Mouse (Mus musculus) bone marrow macrophage, adult 2 months (primary cell): ENCODE data around the gene Prss40. TPM values are rescaled to one million over a fixed set of nuclear protein-coding genes. Genes with fewer than 3 reads are reported as not detected.
"Not testable (repeated sequence)": the region's sequence is repeated elsewhere in the genome, so short reads cannot be mapped to it uniquely, and the experiment has no call there.

Experiments used
- H3K27ac ChIP-seq: 2 replicates; pipeline ENCODE4 v1.5.1; 2012; ENCODE audit warnings: low read depth, low read length; ENCODE audit not compliant: insufficient read depth
- H3K4me1 ChIP-seq: 2 replicates; pipeline ENCODE4 v1.6.1; 2012; ENCODE audit warnings: low read length; ENCODE audit not compliant: control insufficient read depth, insufficient read depth
- H3K4me3 ChIP-seq: 2 replicates; pipeline ENCODE4 v1.5.1; 2012; ENCODE audit warnings: mild to moderate bottlenecking, low read length, moderate library complexity; ENCODE audit not compliant: insufficient read depth
- CTCF ChIP-seq: IDR thresholded peaks from 2 replicates; pipeline ENCODE4 v1.5.1; 2012; ENCODE audit warnings: low read depth, mild to moderate bottlenecking, low read length, moderate library complexity
- POLR2A ChIP-seq: IDR thresholded peaks from 2 replicates; pipeline ENCODE4 v1.6.1; 2012; ENCODE audit warnings: mild to moderate bottlenecking, low read depth, low read length, borderline replicate concordance
- polyA plus RNA-seq: library from polyadenylated mRNA; stranded (reverse); fragments of >200 nt; gene quantifications from 2 replicates; pipeline ENCODE4 v1.2.4, GENCODE M21; 2012; ENCODE audit not compliant: missing spikeins, insufficient read depth, insufficient read length

Gene Prss40
- polyA plus RNA-seq, 1 experiment: not detected

DNA sequence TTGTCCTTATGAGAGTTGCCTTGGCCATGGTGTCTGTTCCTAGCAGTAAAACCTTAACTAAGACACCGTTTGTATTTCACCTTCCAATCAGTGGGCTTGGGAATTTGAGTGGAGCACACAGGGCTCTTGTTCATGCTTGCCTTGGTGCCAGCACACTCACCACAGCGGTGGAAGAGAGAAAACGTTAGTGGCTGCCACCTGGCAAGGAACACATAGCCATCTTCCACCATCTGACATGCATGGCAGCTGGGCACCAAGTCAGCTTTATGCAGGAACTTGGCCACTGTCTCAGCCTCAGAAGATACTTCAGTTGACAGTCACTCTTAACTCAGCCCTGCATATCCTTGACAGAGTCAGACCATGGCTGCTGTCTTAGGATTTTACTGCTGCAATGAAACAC, 37.1 kb downstream of the Prss40 start:
- TF ChIP-seq POLR2A: no peak
- TF ChIP-seq CTCF: no peak
- no peak overlapping the region for H3K27ac ChIP-seq
- no peak overlapping the region for H3K4me3 ChIP-seq
- no peaks in the 10 kb centered on the region for H3K4me1 ChIP-seq

DNA sequence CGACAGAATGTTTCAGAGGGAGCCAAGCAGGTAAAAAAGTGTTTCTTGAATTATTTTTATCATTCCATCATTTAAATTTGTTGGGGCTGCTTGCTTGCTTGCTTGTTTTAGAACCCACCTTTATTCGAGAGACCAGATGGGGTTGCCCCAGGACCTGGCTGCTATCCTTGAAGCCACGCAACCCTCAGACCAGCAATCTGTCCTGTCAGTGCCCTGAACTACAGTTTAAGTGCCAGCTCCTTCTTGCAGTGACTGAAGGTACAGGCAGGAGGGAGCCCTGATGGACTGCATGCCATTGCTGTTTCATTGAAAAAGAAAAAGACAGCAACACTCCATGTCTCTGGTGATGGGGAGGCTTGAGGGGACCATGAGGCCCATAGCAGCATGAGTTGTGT, 37.9 kb downstream of the Prss40 start:
- Histone ChIP-seq H3K27ac (no peak overlapping the region), H3K4me1 (no peaks in the 10 kb centered on the region), H3K4me3 (no peak overlapping the region)
- TF ChIP-seq CTCF (no peak), POLR2A (no peak)

DNA sequence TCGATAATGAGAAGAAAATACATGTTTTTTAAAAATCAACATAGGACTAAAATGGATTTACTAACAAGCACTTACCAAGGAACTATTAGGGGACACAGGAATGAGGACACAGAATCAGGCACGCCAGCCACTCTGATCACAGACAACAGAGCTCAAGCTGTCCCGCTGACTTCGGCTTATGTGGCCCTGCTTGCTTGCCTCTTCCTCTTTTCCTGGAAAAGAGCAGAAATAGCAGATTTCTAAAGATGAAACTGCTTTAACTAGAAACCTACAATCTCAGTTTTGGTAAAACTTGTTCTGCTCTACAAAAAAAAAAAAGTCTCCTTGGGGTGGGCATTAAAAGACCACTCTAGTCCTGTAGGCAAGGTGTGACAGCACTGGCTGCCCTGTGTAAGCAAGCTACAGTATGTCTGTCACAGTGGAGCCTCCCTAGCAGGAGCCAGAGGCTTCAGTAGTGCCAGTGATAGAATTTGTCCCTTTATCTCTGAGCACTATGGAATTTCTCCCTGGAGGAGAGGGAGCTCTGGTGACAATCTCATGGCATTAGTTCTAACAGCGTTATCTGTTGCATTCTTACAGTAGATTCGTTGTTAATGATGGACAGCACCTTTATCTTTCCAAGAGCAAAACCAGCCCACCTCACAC, 38.4 kb downstream of the Prss40 start:
- TF ChIP-seq CTCF: no peak
- TF ChIP-seq POLR2A: no peak
- no peaks in the 10 kb centered on the region for H3K4me1 ChIP-seq
- H3K4me3 ChIP-seq: no peak overlapping the region
- H3K27ac ChIP-seq: no peak overlapping the region

DNA sequence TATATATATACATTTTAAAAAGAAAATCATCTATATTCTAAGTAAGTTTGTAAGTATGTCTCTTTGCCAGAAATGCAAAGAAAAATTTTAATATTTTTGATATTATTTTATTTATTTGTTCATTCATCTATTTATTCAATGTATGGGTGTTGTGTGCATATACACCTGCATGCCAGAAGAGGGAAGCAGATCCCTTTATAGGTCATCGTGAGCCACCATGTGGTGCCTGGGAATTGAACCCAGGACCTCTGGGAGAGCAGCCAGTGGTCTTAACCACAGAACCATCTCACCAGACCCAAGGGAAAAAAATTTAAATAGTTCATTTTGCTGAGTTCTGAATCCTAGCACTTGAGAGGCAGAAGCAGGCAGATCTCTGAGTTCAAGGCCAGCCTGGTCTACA, 42.5 kb downstream of the Prss40 start:
- H3K4me1 ChIP-seq: no peaks in the 10 kb centered on the region
- no peak overlapping the region for H3K27ac ChIP-seq
- H3K4me3 ChIP-seq: no peak overlapping the region
- TF ChIP-seq CTCF: no peak
- TF ChIP-seq POLR2A: no peak

DNA sequence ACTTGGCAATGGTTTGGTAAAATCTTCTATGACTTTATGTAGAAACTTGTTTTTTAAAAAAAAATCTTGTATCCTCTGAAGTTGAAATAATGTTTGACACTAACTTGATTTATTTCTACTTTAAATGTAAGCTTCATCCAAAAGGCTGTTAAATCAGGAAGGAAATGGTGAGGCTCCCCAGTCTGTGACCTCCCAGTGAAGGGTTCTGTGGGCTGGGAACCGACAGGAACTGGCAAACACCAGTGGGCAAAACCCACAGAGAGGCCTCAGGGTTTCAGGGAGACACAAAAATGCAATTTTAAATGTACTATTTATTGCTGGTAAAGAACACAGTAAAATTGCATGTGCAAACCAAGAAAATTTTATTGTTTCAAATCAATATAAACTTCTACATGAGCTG, 42.9 kb downstream of the Prss40 start:
- H3K4me1 ChIP-seq, H3K27ac ChIP-seq, H3K4me3 ChIP-seq: not testable (repeated sequence)

DNA sequence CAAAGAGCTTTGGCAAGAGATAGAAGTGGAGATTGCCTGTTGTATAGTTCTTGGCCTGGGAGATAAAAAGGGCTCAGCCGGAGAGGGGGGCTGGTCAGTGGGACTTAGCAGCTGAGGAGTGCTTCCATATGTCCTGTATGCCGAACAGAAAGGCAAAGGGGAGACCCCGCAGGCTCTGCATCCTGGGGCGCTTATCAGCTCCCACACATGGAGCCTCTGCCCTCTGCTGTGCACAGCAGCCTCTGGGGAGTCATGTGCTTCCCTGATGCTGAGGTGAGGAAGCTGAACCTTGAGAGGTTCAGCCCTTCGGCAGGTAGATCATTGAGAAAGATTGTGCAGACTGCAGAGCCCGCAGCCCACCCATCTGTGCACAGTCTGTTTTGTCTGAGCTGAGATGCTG, 43.4 kb downstream of the Prss40 start:
- H3K4me1 ChIP-seq, H3K4me3 ChIP-seq, H3K27ac ChIP-seq: not testable (repeated sequence)

DNA sequence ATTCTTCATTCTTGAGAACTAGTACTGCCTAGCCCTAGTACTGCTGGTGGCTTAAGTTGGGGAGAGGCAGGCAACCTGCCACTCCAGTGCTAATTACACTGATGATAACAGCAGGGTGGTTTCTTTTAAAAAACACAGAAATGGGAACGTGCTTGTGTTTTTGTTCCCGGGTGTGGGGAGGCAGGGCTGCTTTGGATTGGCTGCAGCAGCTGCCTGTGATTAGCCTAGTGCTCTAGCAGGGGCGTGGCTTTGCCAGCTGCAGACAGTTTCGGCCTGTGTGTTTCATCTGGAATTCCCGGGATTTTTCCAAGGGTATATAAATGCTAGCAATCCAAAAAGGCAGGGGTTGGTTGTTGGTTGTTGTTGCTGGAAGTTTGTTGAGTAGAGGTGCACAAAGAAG, 44.1 kb downstream of the Prss40 start:
- TF ChIP-seq POLR2A (no peak), CTCF (no peak)
- no peak overlapping the region for H3K4me3 ChIP-seq
- H3K4me1 ChIP-seq: no peaks in the 10 kb centered on the region
- H3K27ac ChIP-seq: no peak overlapping the region

DNA sequence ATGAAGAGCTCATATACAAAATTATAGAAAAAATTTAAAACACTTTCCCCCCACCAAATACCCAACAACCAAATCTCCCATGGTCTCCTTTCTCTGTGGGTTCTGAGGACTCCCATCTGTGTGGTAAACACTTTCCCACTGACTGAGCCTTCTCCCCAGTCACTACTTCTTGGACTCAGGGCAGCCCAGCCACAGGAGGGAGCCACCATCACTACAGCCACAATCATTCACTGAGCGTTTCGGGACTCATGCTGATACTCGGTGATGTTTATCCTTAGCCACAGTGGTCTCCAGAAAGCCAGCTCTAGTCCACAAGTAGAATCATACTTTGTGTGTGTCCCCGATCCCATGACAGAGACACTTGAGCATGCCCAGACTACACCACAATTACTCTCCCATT, 47.7 kb downstream of the Prss40 start:
- no peak for TF ChIP-seq POLR2A
- TF ChIP-seq CTCF: no peak
- Histone ChIP-seq H3K4me1 (peaks cover 3% of the 10 kb centered on the region), H3K4me3 (no peak overlapping the region), H3K27ac (no peak overlapping the region)

DNA sequence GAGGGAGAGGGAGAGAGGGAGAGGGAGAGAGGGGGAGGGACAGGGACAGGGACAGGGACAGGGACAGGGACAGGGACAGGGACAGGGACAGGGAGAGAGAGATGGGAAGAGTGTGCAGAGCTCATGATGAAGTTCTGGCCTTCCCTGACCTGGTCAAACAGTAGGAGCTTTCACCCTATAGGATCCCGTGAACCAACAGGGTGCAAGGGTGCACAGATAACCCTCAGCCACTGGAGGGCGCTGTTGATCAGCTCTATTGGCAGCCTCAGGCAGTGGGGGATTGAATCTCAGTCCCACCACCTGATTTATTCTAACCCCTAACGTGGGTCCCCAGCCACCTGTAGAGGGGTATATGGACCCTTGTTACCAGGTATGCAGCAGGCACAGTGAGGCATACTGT, 49.7 kb downstream of the Prss40 start:
- peaks cover 3% of the 10 kb centered on the region for H3K4me1 ChIP-seq
- no peak overlapping the region for H3K27ac ChIP-seq
- TF ChIP-seq POLR2A (no peak), CTCF (peak; percentile 93)
- no peak overlapping the region for H3K4me3 ChIP-seq

DNA sequence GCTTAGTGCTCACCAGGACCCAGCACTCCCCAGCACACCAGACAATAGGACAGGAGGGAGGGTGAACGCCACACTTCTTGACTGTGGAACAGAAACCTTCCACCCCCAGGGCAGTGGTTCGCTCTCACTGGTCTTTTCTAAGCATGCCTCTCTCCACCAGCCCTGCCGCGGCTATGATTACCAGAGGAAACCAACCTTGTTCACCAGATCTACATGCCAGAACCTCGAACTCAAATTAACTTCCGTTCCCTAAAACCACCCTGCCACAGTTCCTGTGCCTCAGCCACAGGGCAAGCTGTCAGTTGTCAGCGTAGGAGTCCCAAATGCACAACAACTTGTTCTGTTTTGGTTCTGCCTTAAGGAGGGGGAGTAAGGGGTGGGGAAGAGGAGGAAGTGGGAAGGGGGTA, 50.2 kb downstream of the Prss40 start:
- H3K4me1 ChIP-seq: peaks cover 6% of the 10 kb centered on the region
- no peak for TF ChIP-seq POLR2A
- TF ChIP-seq CTCF: no peak
- H3K4me3 ChIP-seq: peak overlapping the region; percentile 42
- H3K27ac ChIP-seq: no peak overlapping the region

DNA sequence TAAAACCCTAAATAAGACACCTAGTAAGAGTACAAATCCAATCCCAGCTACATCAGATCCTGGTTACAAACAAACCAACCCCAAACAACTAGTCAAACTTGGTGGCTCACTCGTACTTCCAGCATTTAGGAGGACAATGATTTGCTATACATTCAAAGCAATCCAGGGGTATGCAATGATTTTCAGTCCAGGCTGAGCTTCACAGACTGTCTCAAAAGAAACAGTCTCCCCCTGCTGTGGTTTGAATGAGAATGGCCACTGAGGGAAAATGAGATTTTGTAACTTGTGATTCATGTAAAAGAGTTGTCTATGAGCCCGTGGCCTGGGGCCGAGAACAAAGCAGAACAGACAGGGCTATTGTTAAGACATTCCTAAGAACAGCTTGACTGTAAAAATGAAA, 52.8 kb downstream of the Prss40 start:
- Histone ChIP-seq H3K4me3 (no peak overlapping the region), H3K27ac (no peak overlapping the region), H3K4me1 (peaks cover 6% of the 10 kb centered on the region)
- TF ChIP-seq POLR2A: no peak
- no peak for TF ChIP-seq CTCF
